Mouse (Mus musculus): ENCODE results near the gene Duox1.
"Not testable (repeated sequence)": the region's sequence is repeated elsewhere in the genome, so short reads cannot be mapped to it uniquely, and the experiment has no call there.

The Duox1 gene

GRCm38 (mm10) chr2:122376041-122376561 lies 60.6 kb downstream of the Duox1 start:
- peak; percentile 65 for DNase-seq

DNA sequence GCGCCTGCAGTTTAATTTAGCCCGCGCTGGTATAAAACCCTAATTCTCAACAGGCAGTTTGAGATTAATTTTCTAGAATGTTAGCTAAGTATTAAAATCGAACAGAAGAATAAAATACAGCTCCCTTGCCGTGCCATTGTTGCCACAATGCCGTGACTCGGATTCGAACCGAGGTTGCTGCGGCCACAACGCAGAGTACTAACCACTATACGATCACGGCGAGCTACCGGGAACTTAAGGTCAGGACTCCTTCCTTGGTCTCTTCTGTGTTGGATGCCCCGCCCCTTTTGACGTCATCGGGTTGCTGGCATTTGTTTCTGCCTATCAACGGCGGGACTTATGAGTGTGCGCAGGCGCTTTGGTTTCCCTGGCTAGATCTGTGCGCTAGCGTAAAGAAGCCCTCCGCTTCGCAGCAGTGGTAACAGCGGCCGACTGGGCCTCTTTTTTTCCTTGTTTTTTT lies 61.8 kb downstream of the Duox1 start:
- DNase-seq = peak; percentile 98

- DNase-seq = peak; percentile 80
These were observed 62.3 kb downstream of the Duox1 start for GRCm38 (mm10) chr2:122377751-122378246.

GRCm38 (mm10) chr2:122378421-122379291 lies 63.2 kb downstream of the Duox1 start:
- peak; percentile 61 for DNase-seq

DNA sequence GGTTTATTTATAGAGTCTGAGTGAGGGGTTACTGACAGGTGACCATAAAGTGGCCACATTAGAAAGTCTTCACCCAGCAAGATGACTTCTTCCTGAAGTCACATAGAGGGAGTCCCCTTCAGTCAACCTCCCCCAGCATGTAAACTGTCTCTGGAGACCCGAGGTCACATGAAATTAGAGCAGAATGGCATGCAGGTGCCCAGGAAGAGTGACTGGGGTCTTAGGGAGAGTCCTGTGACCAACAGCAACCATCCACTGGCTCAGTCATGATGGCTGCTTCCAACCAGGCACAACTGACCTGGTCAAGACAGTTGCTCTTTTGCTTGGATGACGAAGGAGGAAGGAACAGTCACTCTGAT lies 63.8 kb downstream of the Duox1 start:
- DNase-seq = no peak

- DNase-seq = peak; percentile 65
These were observed 65.4 kb downstream of the Duox1 start for GRCm38 (mm10) chr2:122380768-122381311.

GRCm38 (mm10) chr2:122381329-122382103 lies 66.0 kb downstream of the Duox1 start:
- peak; percentile 38 for DNase-seq

DNA sequence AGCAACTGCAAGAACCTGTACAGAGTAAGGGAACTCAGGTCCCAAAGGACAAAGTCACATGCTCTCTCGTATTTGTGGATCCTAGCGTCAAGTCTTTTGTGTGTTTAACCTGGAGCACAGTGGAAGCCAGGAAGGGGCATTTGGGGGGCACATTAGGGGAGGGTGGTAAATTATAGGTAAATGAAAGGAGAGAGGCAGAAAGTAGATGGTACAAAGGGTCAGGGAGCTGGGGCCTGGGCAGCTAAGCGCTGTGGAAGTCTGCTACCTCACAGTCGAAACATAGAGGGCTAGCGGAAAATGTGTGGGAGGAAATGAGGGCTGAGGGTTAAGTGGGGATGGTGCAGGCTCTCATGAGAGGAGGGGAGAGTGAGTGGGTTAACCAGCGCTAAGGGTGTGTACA lies 66.6 kb downstream of the Duox1 start:
- DNase-seq = no peak

DNA sequence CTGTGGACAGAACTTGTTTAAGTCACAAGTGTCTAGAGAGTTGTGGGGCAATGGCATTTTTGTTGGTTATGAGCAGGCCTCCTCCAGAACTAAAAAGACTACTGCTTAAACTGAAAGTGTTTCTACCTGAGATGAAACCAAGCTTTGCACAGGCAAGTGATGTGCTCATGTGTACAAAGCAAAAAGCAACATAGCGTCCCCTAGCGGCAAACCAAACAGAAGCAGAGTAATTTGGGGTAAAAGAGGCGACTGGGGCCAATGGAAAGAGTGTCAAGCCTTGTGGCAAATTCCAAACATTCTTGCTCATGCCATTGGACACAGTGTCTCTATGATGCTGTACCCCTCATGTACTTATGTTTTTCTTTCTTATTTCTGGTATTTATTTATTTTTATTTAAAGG lies 69.6 kb downstream of the Duox1 start:
- no peak for DNase-seq

DNA sequence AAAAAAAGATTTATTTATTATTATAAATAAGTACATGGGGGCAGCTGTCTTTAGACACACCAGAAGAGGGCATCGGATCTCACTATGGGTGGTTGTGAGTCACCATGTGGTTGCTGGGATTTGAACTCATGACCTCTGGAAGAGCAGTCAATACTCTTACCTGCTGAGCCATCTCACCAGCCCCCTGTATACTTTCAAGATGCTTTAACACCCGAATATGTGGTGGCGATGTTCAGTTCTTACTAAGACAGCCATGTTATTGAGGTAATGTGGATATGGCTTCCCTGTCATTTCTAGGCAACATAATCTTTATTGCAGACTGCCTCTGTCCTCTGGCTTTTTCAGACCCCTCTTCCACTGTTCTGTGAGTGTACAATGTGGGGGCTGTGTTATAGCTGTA lies 71.7 kb downstream of the Duox1 start:
- DNase-seq = not testable (repeated sequence)

DNA sequence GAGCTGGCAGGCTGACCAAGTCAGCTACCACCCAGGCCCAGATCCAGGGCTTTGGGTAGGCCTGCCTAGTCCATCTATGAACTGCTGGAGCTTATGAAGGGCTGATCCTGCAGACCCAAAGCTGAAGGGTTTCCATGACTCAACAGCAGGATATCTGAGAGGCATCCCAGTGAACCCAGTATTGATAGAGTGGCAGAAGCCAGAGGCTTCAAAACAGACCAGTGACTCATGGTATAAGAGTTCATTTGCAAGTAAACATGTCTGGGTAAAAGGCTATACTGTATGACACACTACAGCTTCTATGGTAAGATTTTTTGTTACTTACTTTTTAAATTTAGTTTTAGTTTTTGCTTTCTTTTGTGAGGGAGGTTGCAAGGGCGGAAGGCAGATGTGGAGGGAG lies 80.7 kb downstream of the Duox1 start:
- DNase-seq = no peak

Measured in kidney, postnatal 10 days (tissue).